Mouse (Mus musculus) cortical plate, adult 2 months (tissue): ENCODE results near the gene Dnttip2.

Experiments
- CTCF ChIP-seq: fragments of 200-500 bp; IDR thresholded peaks from 2 replicates; pipeline ENCODE4 v1.5.1; 2011; ENCODE audit warnings: mild to moderate bottlenecking, control low read depth, low read length; ENCODE audit not compliant: insufficient read depth; ENCODE audit errors: extremely low read depth
- POLR2A ChIP-seq: fragments of 200-500 bp; IDR thresholded peaks from 2 replicates; pipeline ENCODE4 v1.6.1; 2011; ENCODE audit warnings: mild to moderate bottlenecking, low read length, control low read depth; ENCODE audit not compliant: insufficient read depth; ENCODE audit errors: extremely low read depth

GRCm38 (mm10) chr3:122288613-122289195 lies 14.5 kb downstream of the Dnttip2 start:
- no peak for TF ChIP-seq CTCF
- TF ChIP-seq POLR2A, result no peak
